Mouse (Mus musculus) lung, adult 2 months (tissue): ENCODE results near the gene P4hb. TPM values are rescaled to one million over a fixed set of nuclear protein-coding genes. Genes with fewer than 3 reads are reported as not detected.

Experiments used
- DNase-seq: peaks from one replicate; pipeline ENCODE4 v3.0.0; 2022
- H3K4me1 ChIP-seq: fragments of 200-500 bp; 2 replicates; pipeline ENCODE4 v1.6.1; 2011; ENCODE audit warnings: low read length; ENCODE audit not compliant: control insufficient read depth, insufficient read depth
- H3K4me3 ChIP-seq: fragments of 200-500 bp; replicated peaks from 2 replicates; pipeline ENCODE3; 2011; ENCODE audit warnings: low read depth, mild to moderate bottlenecking, control low read depth, low read length; ENCODE audit errors: extremely low read depth
- CTCF ChIP-seq: fragments of 200-500 bp; IDR thresholded peaks from 2 replicates; pipeline ENCODE4 v1.5.1; 2011; ENCODE audit warnings: mild to moderate bottlenecking, low read length, control low read depth; ENCODE audit not compliant: insufficient read depth
- POLR2A ChIP-seq: fragments of 200-500 bp; IDR thresholded peaks from 2 replicates; pipeline ENCODE4 v1.6.1; 2011; ENCODE audit warnings: low read depth, mild to moderate bottlenecking, control low read depth, low read length, borderline replicate concordance; ENCODE audit errors: extremely low read depth
- WGBS: fragments of 180-500 bp; shearing (Covaris S2); methylation state at CpG from one replicate; pipeline ENCODE4 v1.1.7; 2018; 5-methylcytosine and 5-hydroxymethylcytosine counted together
- polyA plus RNA-seq: library from polyadenylated mRNA; depleted of rRNA; stranded (reverse); fragments of >200 nt; gene quantifications from 2 replicates; pipeline ENCODE4 v1.2.3, GENCODE M21; 2012

P4hb gene
- polyA plus RNA-seq, 1 experiment, result 254 TPM

GRCm38 (mm10) chr11:120534093-120534492 is 39.0 kb downstream of the P4hb start:
- 82% methylated on average over 8 of the region's 8 CpGs for WGBS
- no peak for TF ChIP-seq POLR2A
- Histone ChIP-seq H3K4me3 (no peak overlapping the region), H3K4me1 (peaks cover 8% of the 10 kb centered on the region)
- DNase-seq, result no peak

DNA sequence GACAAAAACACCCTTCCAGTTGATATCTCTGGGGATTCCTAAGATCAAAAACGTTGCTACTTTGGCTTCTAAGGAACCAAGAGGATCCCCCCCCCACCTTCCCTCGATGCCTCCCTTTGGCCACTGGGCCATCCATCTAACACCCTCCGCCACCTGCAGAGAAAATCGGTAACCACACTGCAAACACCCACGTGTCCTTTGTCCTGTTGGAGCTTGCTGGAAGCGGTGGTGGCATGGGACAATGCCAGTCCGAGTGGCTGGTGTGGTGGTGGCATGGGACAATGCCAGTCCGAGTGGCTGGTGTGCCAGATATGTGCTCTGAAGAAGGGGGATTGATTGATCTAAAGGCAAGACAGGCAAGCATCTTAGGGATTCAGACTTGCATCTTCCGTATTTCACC is 41.4 kb downstream of the P4hb start:
- no peak for TF ChIP-seq CTCF
- no peak for TF ChIP-seq POLR2A
- Histone ChIP-seq H3K4me1 (peaks cover 4% of the 10 kb centered on the region; the same call in 1 of the 2 replicates), H3K4me3 (no peak overlapping the region)
- DNase-seq, result no peak
- 24% methylated on average over 9 of the region's 9 CpGs for WGBS

- H3K4me3 ChIP-seq, result no peak within 1 kb of the TSS
- 10% methylated on average over 58 of the region's 62 CpGs for WGBS
- TF ChIP-seq POLR2A, result no peak
- TF ChIP-seq CTCF, result no peak
- peaks cover 4% of the 10 kb centered on the region; the same call in 1 of the 2 replicates for H3K4me1 ChIP-seq
- no peak for DNase-seq
Measured at GRCm38 (mm10) chr11:120530085-120530964, 42.7 kb downstream of the P4hb start, which contains the start of gene Gcgr. TSS of gene Gcgr (plus strand) at chr11:120530699.

DNA sequence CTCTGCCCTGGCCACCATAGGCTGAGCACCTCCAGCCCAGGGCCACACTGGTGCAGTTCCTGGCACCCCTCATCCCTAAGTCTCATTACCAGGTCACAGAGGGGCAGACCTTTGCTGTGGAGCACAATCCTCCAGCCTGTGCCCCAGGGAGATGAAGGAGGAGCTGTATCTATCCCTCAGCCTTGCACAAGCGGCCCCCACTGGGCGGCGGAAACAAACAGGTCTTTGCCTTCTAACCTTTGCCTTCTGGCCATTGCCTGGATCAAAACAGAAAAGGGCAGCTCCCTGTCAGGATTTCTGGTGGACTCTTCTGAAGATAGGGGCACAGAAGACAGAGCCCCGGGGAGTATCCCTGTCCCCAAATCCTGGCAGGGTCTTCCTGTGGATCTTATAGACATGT is 44.1 kb downstream of the P4hb start:
- DNase-seq, result no peak
- 65% methylated on average over 4 of the region's 4 CpGs for WGBS
- no peak for TF ChIP-seq CTCF
- TF ChIP-seq POLR2A, result no peak
- no peak overlapping the region for H3K4me3 ChIP-seq
- peaks cover 4% of the 10 kb centered on the region; the same call in 1 of the 2 replicates for H3K4me1 ChIP-seq

- TF ChIP-seq CTCF, result no peak
- no peak for TF ChIP-seq POLR2A
- DNase-seq, result no peak
- H3K4me1 ChIP-seq, result peaks cover 4% of the 10 kb centered on the region; the same call in 1 of the 2 replicates
- H3K4me3 ChIP-seq, result no peak overlapping the region
- WGBS, result 47% methylated on average over 9 of the region's 9 CpGs
Measured at GRCm38 (mm10) chr11:120527690-120528354, 45.2 kb downstream of the P4hb start.

- no peak for DNase-seq
Measured at GRCm38 (mm10) chr11:120525959-120526358, 47.1 kb downstream of the P4hb start.

DNA sequence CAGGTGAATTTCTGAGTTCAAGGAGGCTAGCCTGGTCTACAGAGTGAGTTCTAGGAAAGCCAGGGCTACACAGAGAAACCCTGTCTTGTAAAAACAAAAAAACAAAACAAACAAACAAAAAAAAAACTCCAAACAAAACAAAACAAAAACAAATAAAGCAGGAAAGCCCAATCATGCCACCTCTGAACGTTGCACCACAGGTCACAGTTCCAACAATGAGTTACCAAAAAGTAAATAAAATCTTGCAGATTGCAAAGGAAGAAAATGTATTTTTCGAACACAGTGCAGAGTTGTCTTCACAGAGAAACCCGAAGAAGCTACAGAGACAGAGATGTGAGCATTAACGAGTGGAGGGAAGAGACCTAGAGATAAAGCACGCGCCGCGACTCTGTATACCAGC is 50.5 kb downstream of the P4hb start:
- DNase-seq, result no peak
- Histone ChIP-seq H3K4me3 (no peak overlapping the region), H3K4me1 (peaks cover 4% of the 10 kb centered on the region; the same call in 1 of the 2 replicates)
- WGBS, result 80% methylated on average over 8 of the region's 8 CpGs
- TF ChIP-seq CTCF (no peak), POLR2A (no peak)

More at GRCm38 (mm10) chr11:120525959-120526358, 47.1 kb downstream of the P4hb start:
- no peak overlapping the region for H3K4me3 ChIP-seq
- H3K4me1 ChIP-seq, result peaks cover 4% of the 10 kb centered on the region; the same call in 1 of the 2 replicates
- no peak for TF ChIP-seq CTCF
- no peak for TF ChIP-seq POLR2A
- WGBS, result 79% methylated on average over 2 of the region's 2 CpGs

DNA sequence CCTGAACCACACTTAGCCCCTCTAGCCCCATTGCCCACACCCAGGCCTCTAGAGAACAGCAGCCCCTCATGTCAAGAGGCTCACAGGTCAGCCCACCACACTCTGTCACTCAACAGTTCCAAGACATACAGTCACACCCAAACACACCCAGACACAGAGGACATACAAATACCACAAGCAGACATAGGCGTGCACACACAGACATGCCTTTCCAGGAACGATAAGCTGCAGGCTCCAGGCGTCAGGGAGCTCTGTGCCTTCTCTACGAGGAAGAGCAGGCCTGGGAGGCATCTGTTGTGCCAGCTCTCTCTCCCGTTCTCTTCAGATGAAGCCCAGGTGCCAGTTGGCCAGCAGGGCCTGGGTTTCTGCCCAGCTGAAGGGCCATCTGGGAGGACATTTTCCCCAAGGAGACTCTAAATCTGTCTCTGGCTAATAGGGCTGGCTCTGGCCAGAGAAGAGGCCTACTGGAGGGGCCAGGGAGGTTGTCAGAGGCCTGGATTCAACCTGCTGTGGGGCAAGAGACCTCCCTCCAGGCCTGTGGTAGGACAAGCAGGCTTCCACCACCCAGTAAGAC is 52.0 kb downstream of the P4hb start:
- Histone ChIP-seq H3K4me3 (no peak overlapping the region), H3K4me1 (peaks cover 4% of the 10 kb centered on the region; the same call in 1 of the 2 replicates)
- TF ChIP-seq CTCF, result no peak
- TF ChIP-seq POLR2A, result no peak
- DNase-seq, result no peak
- WGBS, result 73% methylated on average over 5 of the region's 5 CpGs

DNA sequence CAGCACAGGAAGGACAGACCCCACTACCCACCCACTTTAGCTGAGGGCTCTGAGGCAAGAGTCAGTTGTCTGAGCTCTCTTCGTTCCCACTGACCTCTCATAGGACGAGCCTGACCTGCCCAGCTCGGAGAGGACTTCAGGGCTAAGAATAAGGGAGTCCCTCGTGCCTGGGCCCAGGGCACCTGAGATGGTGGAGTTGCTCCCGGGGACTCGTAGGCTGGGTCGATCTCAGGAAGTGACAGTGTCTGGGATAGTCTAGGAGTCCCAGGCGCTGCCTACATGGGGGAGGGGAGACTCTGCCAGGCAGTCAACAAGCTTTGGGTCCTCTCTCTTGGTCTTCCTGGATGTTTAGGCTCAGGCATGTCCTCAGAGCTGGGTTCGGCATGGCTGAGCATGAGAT is 52.6 kb downstream of the P4hb start:
- WGBS, result 76% methylated on average over 9 of the region's 9 CpGs

More for the DNA sequence above, 52.6 kb downstream of the P4hb start:
- H3K4me1 ChIP-seq, result peaks cover 4% of the 10 kb centered on the region
- DNase-seq, result no peak
- TF ChIP-seq CTCF (no peak), POLR2A (no peak)
- no peak overlapping the region for H3K4me3 ChIP-seq
